Mouse (Mus musculus) kidney, adult 18-20 months (tissue): ENCODE results near the gene Zmiz1.
A peak's percentile ranks its signal among the peaks of the same experiment; 100 is the strongest.

Source experiments
- DNase-seq: peaks from one replicate; pipeline ENCODE4 v3.0.0; 2021

Zmiz1 gene

DNA sequence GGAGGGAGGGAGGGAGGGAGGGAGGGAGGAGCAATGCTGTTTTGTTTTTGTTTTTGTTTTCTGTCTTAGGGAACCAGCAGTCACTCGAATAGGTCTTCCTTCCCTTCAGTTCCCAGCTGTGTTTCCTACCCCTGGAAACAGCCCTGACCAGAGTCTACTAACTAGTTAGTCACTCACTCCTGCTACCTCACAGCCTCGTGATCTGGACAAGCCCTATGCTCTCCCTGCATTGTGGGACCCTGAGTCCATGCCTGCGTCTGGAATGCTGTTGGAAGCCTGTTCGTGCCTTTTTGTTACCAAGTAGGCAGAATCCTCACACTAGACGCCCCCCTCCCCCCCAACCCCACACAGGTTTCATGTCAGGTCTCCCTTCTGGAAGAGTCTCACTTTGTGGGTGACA lies 15.0 kb downstream of the Zmiz1 start:
- peak; percentile 38 for DNase-seq

DNA sequence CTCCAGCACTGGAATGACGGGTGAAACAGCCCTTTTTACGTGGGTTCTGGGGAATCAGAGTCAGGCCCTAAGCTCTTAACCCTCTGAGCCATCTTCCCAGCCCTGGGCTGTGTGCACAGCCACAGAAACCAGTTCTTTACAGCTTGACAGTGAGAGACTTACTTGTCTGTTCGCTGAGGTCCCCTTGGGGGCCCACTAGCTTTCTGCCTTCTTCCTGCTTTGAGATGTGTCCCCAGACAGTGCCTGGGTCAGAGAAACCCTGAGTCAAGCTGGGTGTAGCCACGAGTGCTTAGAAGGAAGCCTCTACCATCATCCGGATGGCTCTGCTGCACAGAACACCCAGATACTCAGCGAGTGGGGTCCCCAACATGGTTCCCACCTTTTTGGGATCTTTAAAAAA lies 15.7 kb downstream of the Zmiz1 start:
- no peak for DNase-seq

DNA sequence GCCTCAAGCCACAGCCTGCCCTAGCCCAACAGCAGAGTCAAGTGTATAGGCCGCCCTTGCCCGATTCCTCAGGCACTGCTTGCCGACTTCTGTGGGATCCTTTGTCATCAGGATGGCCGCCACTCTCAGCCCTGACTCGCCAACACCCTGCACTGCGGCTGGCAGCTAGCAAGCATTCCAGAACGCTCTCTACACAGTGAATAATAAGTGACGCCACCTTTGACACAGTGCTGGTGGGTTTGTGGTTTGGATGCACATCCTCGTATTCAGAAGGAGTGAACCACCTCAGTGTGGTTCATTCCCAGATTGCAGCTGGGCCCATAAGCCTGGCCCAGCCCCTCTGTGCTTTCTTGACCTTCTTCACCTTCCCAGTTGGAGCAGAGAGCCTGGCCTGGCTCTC lies 17.1 kb downstream of the Zmiz1 start:
- no peak for DNase-seq

DNA sequence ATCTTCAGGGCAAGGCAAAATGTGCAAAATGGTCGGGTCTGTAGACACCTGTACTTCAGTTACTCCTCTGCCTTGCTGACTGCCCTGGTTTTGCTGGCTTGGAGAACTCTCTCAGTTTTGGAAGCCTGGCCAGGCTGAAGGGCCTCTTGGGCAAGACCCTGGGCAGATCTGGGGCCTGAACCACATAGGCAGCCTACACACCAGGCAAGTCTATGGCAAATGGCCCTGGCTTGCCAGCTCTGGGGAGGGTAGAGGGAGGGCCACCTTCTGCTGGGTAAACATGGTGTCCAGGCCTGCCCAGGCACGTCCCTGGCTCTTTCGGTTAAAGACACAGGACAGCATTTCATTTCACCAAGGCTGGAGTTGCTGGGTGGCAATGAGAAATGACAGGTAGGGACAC lies 17.5 kb downstream of the Zmiz1 start:
- peak; percentile 35 for DNase-seq

DNA sequence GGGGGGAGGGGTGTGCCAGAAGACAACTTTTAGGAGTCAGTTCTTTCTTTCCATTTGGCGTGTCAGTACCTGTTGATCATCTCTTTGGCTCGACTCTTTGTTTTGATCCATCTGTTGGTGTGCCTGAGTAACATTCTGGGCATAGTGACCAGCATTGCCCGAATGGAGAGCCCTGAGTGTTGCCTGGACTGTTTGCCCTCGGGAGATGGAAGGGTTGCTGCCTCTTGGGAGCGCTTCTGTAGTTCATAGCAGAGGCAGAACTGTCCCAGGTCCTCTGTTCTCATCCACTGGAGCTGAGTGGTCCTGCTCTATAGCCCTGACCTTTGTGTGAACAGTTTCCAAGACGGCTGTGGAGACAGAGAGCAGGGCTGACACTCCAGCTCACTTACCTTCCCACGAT lies 18.3 kb downstream of the Zmiz1 start:
- no peak for DNase-seq

DNA sequence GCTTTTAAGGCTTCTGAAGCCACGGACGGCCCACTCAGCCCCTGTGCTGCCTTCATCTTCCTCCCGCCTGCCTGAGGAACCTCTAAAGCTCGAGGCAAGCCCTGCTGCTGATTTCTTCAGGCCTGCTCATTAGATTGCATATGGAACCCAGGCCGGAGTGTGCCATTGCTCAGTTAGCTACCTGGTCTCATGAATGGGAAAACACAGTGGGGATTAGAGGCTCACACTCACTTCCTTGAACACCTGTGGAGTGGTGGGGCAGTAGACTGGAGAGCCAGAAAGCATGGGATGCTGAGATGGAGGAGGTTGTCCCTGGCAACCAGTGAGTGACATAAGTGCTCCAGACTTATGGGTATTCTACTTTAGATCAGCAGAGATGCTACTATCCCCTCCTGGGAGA lies 19.3 kb downstream of the Zmiz1 start:
- no peak for DNase-seq

DNA sequence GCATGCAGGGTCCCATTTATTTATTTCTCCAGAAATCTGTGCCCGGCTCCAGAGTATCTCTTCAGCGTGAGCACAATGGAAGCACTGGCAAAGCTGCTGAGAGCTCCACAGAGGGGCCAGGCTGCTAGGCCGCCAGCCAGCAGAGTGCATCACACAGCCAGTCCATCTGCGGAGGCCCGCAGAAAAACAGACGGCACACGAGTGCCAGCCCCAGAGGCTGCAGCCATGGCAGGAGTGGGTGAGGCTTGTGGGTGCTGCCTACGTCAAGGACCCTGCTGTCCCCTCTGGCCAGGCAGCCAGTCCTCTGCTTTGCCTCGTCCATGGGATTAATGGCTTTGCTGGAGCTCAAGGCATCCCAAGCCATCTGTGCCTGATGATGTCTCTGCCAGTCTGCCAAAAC lies 19.8 kb downstream of the Zmiz1 start:
- no peak for DNase-seq

DNA sequence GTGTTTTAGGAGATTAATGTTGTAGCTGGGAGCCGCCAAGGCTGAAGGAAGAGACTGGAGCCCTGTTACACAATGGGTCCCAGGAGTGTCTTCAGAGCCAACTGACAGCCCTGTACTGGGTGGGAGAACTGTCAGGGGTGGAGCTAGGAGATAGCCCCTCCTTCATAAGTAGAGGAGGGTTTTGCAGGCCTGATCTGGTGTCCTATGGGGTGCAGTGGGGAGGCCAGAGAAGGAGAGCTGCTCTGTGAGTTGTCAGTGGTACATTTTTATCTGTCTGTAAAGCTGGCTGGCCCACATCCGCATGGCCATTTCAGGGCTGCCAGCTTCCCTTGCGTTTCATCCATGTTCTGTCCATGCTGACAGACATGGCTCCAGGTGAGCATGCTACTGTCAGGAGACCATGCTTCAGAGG lies 20.9 kb downstream of the Zmiz1 start:
- DNase-seq = no peak

DNA sequence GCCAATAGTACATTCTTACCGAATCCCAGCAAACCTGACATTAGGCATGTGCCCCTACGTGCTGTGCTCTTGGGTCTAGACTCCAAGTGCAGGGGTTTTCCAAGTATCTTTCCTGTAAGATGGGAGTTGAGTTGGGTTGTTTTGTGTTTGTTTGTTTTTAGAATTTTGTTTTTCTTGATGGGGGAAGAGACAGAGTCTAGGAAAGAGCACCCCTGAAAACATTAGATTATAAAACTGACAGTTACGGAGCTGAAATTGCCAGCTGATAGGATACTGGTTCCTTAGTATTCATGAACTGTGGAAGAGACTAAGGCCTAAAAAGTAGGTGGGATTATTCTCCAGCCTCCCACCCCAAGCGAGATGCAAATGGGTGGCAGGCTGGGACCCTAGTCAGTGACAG lies 21.5 kb downstream of the Zmiz1 start:
- no peak for DNase-seq

DNA sequence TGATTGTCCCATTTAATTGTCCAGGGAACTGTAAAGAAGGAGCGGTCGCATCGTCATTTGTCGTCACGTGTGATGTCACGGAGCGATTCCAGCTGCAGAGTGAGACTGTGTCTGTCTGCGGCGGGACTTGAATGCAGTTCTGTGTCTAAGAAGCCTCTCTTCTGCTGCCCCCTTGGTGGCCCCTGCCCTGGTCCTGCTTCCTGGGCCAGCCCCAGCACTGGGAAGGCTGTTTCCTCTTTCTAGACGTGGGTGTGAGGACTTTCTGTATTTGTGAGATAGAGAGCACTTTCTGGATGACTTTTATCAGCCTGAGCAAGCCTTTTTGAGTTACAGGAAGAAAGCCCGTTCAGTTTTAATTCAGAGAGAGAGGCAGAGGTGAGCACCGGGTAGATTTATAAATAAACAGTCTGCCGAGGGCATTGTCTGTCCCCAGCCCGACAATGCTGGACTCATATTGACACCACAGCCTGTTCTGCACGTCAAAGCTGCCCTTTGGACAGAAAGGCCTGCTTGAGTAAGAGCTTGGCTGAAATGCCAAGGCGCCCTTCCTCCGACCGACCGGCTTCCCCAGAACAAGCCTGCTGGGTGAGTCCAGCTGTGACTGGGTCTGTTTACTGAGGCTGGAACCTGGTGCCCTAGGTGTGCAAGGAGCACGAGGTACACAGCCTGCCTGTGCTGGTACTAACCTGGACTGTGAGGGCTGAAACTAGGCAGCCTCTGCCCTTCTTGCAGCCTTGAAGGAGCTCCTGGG lies 22.1 kb downstream of the Zmiz1 start:
- peak; percentile 86 for DNase-seq

DNA sequence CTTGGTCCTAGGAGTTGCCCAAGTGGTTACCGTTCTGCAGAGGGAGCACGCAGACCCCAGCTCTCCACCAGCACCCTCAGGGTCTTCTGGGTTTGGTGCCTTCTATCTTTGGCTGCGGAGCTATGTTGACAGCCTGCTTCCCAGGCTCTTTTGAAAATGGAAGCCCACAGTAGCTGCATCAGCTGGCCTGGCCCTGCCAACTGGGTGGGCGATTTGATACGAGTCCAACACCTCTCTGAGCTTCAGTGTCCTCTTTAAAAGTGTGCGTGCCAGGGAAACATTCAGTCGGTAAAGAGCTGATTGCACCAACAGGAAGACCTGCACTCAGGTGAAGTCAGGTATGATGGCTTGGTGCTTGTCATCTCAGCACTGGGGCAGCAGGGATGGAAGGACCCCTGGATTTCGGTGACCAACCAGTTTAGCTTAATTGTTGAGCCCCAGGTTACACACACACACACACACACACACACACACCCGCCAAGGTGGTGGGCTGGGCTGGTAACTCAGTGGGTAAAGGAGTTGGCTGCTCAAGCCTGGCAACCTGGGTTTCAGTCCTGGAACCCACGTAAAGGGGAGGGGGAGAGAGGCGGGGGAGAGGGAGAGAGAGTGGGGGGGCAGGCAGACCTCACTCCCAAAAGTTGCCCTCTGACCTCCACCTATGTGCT lies 22.8 kb downstream of the Zmiz1 start:
- DNase-seq = no peak

DNA sequence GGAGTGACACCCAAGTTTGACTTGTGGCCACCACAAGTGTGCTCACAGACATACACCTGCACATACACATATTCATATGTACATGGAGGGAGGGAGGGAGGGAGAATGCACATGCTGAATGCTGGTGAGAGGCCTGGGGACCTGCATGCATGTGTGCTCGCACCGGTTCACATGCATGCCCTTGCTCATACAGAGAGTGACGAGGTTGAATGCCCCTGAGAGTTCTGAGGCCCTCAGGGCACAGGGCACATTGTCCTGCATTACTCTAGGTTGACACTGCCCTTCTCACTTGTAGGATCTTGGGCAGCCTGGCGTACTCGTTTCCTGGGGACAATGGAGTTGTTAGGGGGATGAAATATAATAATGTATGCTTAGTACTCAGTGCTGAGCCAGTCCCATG lies 23.4 kb downstream of the Zmiz1 start:
- DNase-seq = peak; percentile 35

DNA sequence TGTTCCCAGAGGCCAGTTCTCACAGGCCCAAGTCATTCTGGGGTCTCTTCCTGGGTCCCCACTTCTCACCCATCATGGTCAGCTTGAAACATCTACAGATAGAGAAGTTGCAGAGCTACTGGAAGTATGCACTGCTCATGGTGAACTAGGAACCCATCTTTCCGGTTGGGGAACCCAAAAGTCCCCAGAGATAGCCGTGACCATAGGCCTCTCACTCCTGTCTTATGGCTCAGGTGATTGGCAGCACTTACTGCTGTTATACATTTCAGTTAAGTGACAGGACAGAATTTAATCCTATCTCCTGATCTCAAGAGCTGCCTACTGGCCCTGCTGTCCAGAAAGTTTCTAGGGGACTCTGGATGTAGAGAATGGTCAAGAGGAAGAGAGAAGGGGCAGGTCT lies 24.3 kb downstream of the Zmiz1 start:
- no peak for DNase-seq

DNA sequence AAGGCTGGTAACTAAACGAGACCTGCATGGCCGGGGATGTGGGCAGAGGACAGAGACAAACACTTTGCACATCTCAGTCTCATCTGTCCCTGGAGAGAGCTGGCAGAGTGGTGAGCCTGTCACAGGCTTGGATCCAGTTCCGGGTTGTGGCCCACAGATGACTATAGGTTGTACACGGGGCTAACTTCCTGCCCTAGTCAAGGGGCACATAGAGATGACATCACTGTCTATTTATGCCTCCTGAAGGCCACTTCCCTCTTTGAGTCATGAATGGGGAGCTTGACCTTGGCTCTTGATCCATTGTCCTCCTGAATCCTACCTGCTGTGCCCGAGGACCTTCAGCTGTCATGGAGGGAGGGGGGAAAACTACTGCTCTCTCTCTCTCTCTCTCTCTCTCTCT lies 25.1 kb downstream of the Zmiz1 start:
- DNase-seq = peak; percentile 33

DNA sequence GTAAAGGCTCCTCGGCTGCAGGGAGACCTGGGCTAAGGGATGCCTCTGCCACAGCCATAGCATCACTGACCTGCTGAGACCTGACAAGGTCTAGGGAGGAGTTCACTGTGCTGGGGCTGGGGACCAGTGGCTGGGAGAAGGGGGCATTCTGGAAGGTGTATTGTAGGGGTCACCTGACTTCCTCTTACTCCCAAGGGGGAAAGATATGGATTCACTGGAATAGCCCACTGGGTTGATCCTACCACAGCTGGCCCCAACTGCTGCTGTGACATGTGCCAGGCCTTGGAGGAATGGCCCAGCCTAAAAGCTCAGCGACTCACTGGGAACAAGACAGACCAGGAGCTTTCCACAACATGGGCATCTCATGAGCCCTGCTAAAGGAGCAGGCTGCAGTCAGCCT lies 27.2 kb downstream of the Zmiz1 start:
- DNase-seq = no peak

DNA sequence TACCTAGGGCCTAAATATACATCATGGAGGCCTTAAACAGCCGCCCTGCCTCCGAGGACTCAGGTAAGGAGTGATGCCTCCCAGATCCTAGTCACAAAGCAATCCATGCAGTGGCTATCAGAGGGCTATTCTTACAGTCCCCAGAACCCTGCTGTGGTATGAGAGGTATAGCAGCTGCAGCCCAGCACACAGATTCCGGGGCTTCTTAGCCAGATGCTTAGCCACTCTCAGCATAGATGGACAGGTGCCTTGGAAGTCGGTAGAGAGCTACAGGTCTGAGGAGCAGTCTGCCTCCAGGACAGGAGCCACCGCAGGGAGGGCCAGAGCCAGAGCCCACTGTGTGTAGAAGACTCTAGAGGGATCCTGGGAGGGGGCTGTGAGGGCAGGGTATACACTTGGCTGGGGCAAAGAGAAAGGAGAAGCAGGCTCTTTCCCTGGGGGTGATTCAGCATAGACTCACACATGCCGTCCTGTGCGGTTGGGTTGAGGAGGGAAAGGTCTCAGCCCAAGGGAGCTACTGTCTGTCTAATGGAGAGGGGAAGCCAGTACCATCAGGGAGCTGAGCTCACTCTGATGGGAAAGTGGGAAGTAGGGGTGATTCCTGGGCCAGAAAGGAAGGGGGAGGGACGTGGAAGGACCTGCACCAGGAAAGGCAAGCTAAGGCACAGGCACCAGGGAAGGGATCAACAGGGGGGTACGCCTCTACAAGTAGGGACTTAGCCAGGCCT lies 27.9 kb downstream of the Zmiz1 start:
- no peak for DNase-seq

DNA sequence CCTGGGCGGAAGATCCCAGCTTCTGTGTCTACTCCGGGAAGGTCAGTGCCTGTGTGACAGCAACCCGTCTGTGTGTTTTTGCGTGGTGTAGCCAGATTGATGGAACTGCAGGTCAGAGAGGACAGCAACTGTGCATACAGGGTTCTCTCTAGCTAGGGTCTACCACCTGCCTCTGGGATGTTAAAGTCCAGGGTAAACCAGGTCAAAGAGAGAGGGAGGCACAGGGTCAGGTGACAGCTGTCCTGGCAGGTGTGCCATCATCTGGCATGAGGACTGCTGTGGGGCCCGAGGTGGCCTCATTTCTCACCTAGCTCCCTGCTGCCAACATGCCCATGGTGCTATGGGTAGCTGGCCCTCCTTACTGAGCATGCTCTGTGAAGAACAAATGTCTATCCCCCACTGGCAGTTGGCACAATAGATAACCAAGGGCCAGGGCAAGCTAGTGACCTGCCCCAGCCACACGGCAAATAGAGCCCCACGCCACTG lies 28.5 kb downstream of the Zmiz1 start:
- DNase-seq = peak; percentile 54

DNA sequence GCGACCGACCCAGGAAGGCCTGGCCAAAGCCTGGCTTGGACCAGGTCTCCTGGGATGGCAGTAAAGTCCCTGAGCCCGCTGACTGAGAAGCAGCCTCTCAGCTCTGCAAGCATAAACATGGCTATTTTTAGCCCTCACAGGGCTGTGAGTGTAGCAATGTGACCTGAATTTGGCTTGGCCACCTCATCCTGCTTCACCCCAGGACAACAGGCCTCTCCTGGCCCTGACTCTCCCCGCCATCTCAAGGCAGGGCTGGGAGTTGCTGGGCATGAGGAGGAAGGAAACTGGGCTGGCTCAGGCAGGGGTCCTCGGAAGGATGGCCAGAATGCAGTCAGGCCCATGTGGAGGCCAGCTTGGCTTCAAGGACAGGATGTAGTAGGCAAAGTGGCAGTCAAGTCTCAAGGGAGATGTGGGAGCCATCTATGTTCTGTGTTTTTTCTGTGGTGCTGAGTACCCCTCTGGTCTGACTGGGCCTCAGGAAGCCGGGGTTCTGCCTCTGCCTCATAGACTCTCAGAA lies 29.2 kb downstream of the Zmiz1 start:
- no peak for DNase-seq

DNA sequence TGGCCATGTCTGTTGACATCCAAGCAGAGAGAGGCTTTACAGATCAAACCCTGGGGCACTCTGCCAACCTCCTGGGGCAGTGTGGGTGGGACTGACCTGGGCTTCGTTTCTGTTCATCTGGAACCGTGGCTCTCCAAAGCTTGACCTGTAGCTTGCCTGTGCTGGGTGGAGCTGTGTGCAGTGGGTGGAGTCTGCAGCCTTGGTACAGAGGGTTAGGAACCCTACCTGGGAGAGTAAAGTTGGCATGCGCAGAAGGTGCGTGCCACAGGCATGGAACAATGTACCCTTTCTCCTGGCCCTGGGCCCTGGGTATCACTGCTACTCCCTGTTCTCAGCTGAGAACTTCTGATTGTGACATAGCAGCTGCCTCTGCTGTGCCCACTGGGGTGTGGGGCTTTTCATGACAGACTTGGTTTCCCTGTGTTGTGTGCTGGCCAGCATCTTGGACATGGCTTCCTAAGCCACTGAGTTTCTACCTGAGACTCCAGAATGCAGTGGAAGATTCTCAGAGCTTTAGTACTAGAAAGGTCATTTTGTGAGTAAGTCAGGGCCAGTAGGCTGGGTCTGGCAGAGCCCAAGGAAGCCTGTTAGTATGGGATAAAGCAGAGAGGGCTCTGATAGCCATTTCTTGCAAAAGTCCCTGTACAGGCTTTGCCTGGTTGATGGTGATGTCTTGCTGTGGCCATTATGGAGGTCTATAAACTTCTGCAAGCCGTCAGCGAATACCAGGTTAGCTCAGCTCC lies 30.5 kb downstream of the Zmiz1 start:
- peak; percentile 92 for DNase-seq

DNA sequence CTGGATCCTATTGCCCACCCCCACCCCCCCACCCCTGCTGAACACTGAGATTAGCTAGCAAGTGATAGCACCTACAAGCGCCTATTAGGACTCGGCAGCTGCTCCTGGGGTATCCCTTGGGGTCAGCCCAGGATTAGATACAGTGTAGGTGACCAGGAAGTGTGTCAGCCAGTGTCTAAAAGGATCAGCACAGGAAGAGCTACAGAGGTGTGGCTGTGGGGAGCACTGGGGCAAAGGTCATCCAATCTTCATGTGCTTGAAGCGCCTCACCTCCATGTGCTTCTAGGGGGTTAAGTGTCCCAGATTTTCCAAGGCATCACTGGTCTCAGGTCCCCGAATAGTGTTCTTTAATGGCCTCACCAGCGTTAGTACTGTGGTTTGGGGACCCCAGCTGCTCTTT lies 33.0 kb downstream of the Zmiz1 start:
- no peak for DNase-seq

DNA sequence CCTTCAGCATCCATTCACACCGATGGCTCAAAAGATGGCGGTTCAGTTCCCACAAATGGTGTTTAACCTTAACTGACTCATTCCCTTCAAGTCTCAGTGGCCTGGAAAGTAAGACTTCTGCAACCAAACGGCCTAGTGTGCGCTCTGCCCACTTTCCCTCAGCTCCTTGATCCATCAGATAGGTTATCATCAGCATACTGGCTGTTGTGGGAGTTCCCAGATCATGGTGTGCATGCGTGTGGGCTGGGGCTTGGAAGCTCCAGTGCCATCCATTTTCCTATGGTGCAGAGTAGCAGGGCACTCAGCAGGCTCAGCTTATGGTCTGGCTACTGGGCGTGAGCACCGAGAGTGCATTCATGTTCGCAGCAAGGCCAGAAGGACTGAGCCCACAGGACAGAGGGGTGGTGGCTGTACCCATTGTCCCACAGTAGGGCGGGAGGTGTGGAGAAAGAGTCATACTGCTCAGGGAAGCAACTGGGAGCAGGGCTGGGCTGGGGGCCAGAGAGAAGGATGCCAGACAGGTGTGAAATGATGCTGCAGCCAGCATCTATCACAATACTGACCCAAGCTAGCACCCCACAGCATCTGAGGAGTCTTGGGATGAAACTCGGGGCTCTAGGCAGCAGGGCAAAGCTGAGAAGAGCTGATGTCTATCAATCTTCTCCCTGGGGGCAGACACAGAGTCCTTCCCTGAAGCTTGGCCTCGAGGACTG lies 33.7 kb downstream of the Zmiz1 start:
- DNase-seq = no peak
